Mouse (Mus musculus): ENCODE measurements around the gene Kcnj6. TPM values are rescaled to one million over a fixed set of nuclear protein-coding genes. Genes with fewer than 3 reads are reported as not detected.
A peak's percentile ranks its signal among the peaks of the same experiment; 100 is the strongest.
"Not testable (repeated sequence)": the region's sequence is repeated elsewhere in the genome, so short reads cannot be mapped to it uniquely, and the experiment has no call there.

Gene Kcnj6
- polyA plus RNA-seq, 1 experiment from 2014 or later = 1.5 TPM

DNA sequence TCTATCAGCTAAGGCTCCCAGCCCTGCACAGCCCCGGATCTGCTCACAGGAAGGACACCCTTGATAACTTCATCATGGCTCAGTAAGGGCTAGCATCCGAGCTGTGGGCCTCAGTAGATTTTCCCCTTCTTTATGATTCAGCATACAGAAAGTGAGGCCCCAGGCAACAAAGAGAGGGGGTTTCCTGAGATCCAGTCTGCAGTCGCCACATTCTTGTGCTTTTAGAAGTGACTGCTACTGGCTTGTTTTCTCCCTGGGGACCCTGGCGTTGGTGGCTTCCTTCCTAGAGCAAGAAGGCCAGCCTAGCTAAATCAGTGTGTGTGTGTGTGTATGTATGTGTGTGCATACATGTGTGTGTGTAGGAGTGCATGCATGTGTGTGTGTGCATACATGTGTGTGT lies 152.7 kb downstream of the Kcnj6 start:
- H3K4me1 ChIP-seq (replicated peaks) = 0 out of 2 replicates have a peak, but pooled peaks cover 2% of the 10 kb centered on the region
- no peak overlapping the region for H3K4me2 ChIP-seq
- no peak overlapping the region for H3K27ac ChIP-seq (replicated peaks)
- H3K27me3 ChIP-seq = no peaks in the 10 kb centered on the region
- no peak overlapping the region for H3K4me3 ChIP-seq
- H3K9me3 ChIP-seq = no peaks in the 10 kb centered on the region
- H3K36me3 ChIP-seq = no peaks in the 10 kb centered on the region
- no peak for ATAC-seq (ENCODE audit: low read depth)
- no peak overlapping the region for H3K9ac ChIP-seq
- WGBS = 71% methylated on average over 4 of the region's 4 CpGs

DNA sequence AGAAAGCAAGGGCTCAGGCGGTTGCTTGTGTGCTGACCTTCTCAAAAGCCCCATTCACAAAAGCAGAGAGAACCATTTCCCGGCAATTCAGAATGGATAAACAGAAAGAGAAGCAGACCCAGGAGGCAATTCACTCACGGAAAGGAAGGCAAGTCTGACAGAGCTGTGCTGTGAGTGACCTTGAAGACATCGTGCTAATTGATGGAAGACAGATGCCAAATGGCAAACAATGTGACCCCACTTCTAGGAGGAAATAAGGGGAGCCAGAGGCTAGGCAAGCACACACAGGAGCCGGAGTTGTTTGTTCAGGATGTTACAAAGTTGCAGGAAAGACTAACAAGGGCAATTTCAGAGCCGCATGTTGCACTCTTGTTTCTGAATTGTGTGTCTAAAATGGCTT lies 158.1 kb downstream of the Kcnj6 start:
- Histone ChIP-seq H3K4me2 (no peak overlapping the region), H3K36me3 (no peaks in the 10 kb centered on the region), H3K4me1 (replicated peaks) (0 out of 2 replicates have a peak, but pooled peaks cover 11% of the 10 kb centered on the region), H3K27me3 (no peaks in the 10 kb centered on the region), H3K4me3 (no peak overlapping the region), H3K27ac (replicated peaks) (no peak overlapping the region), H3K9me3 (no peaks in the 10 kb centered on the region), H3K9ac (no peak overlapping the region)
- 46% methylated on average over 6 of the region's 6 CpGs for WGBS
- no peak for ATAC-seq (ENCODE audit: low read depth)

DNA sequence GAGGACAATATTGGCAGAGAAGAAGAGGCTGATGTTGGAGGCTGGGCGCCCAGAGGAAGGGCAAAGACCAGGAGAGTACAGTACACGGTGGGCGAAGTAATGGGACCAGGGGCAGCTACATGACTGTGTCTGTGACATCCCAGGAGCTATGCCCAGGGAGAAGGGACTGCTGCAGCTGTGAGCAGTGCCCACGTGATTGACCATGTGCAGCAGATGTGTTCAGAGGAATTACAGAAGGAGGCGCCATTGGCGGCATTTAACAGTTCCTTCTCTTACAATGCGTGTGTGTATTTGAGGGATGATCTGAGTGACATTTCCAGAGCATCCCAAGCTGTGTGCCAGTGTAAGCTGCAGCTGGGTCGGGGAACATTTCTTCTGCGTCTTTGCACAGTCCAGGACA lies 159.6 kb downstream of the Kcnj6 start:
- Histone ChIP-seq H3K27ac (replicated peaks) (no peak overlapping the region), H3K4me2 (no peak overlapping the region), H3K4me1 (replicated peaks) (0 out of 2 replicates have a peak, but pooled peaks cover 11% of the 10 kb centered on the region), H3K9ac (no peak overlapping the region), H3K9me3 (no peaks in the 10 kb centered on the region), H3K4me3 (no peak overlapping the region), H3K27me3 (no peaks in the 10 kb centered on the region), H3K36me3 (no peaks in the 10 kb centered on the region)
- ATAC-seq (ENCODE audit: low read depth) = no peak
- 84% methylated on average over 9 of the region's 9 CpGs for WGBS

DNA sequence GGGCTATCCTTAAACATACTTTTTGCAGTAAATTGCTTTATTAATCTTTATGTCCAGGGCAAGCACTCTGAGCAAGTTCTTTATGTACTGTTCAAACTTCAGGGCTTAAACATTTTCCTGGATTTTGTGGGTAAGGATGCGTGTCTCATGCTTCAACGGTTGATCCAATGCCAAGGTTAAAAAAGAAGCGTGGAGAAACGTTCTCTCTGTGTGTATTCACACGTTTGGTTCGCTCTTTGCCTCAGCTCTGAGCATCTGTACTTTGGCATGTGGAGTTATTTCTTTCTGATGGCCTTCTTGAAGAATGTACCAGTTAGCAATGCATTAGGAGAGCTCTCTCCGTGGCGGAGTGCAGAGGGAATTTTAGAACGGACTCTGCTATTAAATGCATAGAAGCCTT lies 163.0 kb downstream of the Kcnj6 start:
- H3K36me3 ChIP-seq = no peaks in the 10 kb centered on the region
- H3K4me1 ChIP-seq (replicated peaks) = 0 out of 2 replicates have a peak, but pooled peaks cover 6% of the 10 kb centered on the region
- H3K9me3 ChIP-seq = peaks cover 3% of the 10 kb centered on the region; the same call in 1 of the 2 replicates
- H3K4me2 ChIP-seq = no peak overlapping the region
- H3K27me3 ChIP-seq = no peaks in the 10 kb centered on the region
- ATAC-seq (ENCODE audit: low read depth) = no peak
- no peak overlapping the region for H3K9ac ChIP-seq
- H3K27ac ChIP-seq (replicated peaks) = no peak overlapping the region
- WGBS = 80% methylated on average over 9 of the region's 9 CpGs
- no peak overlapping the region for H3K4me3 ChIP-seq

DNA sequence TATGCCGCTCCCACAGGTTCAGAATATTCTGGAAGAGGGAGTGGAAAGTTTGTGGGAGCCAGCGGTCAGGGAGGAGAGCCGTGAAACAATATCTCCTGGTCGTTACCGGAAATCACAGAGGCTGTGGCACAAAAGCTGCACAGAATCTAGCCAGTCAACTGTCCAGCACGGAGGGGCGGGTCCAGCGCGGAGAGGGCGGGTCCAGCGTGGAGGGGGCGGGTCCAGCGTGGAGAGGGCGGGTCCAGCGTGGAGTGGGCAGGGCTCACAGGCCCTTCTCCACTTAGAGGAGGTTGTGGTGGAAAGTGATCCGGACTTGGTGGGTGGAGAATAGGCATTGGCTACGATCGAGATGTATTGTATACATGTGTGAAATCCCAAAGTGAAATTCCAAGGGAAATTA lies 169.3 kb downstream of the Kcnj6 start:
- no peak for ATAC-seq (ENCODE audit: low read depth)
- Histone ChIP-seq H3K36me3 (no peaks in the 10 kb centered on the region), H3K4me1 (replicated peaks) (peaks cover 6% of the 10 kb centered on the region), H3K27ac (replicated peaks) (no peak overlapping the region), H3K9ac (no peak overlapping the region), H3K4me3 (no peak overlapping the region), H3K9me3 (peaks cover 3% of the 10 kb centered on the region; the same call in 1 of the 2 replicates), H3K27me3 (no peaks in the 10 kb centered on the region), H3K4me2 (no peak overlapping the region)
- 92% methylated on average over 18 of the region's 18 CpGs for WGBS

DNA sequence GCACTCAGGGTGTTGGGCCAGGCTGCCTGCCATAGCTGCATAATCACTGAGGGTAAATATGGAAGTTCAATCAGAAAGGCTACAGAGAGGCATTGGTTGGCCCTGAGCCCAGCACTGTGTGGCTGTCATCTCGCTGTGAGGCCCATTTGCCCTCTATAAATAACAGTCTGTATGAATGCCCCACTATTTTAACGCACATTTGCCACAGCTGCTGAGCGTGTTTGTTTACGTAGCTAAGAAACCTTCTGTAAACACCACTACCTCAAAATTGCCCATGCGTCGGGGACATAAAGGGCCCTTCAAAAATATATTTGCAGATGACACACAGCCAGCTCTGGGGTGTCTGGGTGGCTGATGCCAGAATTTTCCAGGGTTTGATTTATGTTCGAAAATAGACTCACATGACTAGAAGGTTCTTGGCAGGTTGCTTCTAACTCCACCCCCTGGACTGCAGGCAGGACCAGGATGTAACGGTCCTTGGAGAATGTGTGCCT lies 170.4 kb downstream of the Kcnj6 start:
- H3K9me3 ChIP-seq = peaks cover under 1% of the 10 kb centered on the region; the same call in 1 of the 2 replicates
- H3K4me3 ChIP-seq = no peak overlapping the region
- WGBS = 51% methylated on average over 8 of the region's 8 CpGs
- 0 out of 2 replicates have a peak, but pooled peaks have one; percentile 32 for ATAC-seq (ENCODE audit: low read depth)
- no peak overlapping the region for H3K9ac ChIP-seq
- H3K4me2 ChIP-seq = no peak overlapping the region
- H3K27me3 ChIP-seq = no peaks in the 10 kb centered on the region
- H3K36me3 ChIP-seq = no peaks in the 10 kb centered on the region
- H3K27ac ChIP-seq (replicated peaks) = no peak overlapping the region
- H3K4me1 ChIP-seq (replicated peaks) = peaks cover 6% of the 10 kb centered on the region

DNA sequence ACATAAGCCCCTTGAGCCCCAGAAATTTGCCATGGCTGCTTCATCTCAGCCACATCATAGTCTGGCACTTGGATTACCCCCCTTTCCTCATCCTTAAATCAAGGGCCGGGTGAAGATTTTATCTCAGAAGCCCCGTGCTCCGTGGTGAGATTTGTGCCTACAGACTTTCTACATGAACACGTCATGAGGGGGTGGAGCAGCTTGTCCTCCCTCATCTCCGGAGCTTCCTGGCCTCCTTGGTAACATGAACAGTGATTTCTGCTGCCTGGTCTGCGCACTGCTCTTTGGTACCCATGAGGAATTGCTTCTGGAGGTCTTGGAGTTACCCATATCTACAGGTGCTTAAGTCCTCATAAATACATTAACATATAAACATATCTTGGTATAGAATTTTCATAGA lies 172.2 kb downstream of the Kcnj6 start:
- Histone ChIP-seq H3K36me3 (no peaks in the 10 kb centered on the region), H3K27me3 (no peaks in the 10 kb centered on the region), H3K9me3 (no peaks in the 10 kb centered on the region), H3K4me1 (replicated peaks) (peaks cover 6% of the 10 kb centered on the region), H3K27ac (replicated peaks) (no peak overlapping the region), H3K9ac (no peak overlapping the region), H3K4me3 (no peak overlapping the region), H3K4me2 (no peak overlapping the region)
- WGBS = 95% methylated on average over 6 of the region's 6 CpGs
- no peak for ATAC-seq (ENCODE audit: low read depth)

DNA sequence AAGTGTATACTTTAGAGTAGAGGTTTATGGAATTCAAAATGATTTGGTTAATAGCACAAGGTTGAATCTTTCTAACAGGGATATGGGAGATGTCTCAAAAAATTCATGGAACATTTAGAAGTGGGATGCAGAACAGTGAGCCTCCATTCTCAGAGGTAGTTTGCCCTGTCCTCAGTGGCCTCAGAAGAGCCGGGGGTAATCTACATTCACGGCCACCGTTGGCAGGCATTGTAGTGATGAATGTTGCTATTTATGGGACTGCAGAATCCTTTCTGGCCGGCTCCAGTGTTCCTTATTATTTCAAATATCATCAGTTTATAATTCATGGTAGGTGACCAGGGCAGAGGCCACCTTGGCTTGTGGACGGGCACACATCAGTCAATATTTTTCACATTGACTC lies 174.9 kb downstream of the Kcnj6 start:
- Histone ChIP-seq H3K4me1 (replicated peaks) (peaks cover 6% of the 10 kb centered on the region), H3K4me2 (no peak overlapping the region), H3K9me3 (no peaks in the 10 kb centered on the region), H3K27me3 (no peaks in the 10 kb centered on the region), H3K4me3 (no peak overlapping the region), H3K27ac (replicated peaks) (no peak overlapping the region), H3K9ac (no peak overlapping the region), H3K36me3 (no peaks in the 10 kb centered on the region)
- ATAC-seq (ENCODE audit: low read depth) = no peak
- 51% methylated on average over 5 of the region's 5 CpGs for WGBS

DNA sequence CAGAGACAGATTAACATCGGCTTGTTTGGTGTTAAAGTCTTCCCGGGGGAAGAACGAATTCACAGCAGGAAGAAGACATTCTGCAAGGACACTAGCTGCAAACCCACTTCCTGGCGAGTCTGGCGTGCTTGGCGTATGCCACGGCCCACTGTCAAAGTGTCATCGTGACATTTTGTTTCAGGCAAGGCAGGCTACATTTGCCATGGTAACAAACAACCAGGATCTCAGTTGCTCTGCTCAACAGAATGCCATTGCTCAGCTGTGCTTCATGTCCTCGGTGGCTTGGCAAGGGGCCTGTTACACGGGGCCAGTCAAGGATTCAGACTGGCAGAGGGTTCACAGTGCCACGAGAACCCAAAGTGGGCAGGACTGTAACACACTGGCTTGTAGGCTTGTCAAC lies 175.9 kb downstream of the Kcnj6 start:
- Histone ChIP-seq H3K4me3 (no peak overlapping the region), H3K4me1 (replicated peaks) (no peaks in the 10 kb centered on the region), H3K9ac (no peak overlapping the region), H3K4me2 (no peak overlapping the region), H3K9me3 (no peaks in the 10 kb centered on the region), H3K27ac (replicated peaks) (no peak overlapping the region), H3K27me3 (no peaks in the 10 kb centered on the region), H3K36me3 (no peaks in the 10 kb centered on the region)
- WGBS = 84% methylated on average over 11 of the region's 11 CpGs
- no peak for ATAC-seq (ENCODE audit: low read depth)

DNA sequence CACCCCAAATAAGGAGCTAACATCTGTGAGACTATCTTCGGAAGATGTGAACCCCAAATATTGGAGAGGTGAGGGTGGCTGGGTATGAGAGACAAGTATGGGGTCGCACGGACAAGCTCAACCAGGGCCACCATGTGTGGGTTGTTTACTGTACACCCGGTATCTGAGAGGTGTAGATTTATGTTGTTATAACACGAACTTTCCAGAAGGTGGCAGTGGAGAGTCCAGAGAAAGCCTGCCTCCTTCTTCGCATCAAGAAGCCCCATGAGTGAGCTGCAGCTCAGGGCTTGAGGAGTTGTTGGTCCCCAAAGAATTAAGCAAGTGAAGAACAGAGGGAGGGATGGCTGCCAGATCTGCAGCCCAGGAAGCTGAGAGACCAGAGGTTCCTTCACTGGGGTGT lies 181.1 kb downstream of the Kcnj6 start:
- WGBS = 23% methylated on average over 6 of the region's 6 CpGs
- ATAC-seq (ENCODE audit: low read depth) = peak; percentile 43; the same call in 1 of the 2 replicates
- Histone ChIP-seq H3K36me3 (no peaks in the 10 kb centered on the region), H3K9ac (no peak overlapping the region), H3K4me2 (no peak overlapping the region), H3K27ac (replicated peaks) (no peak overlapping the region), H3K4me1 (replicated peaks) (no peaks in the 10 kb centered on the region), H3K9me3 (peaks cover 23% of the 10 kb centered on the region), H3K4me3 (no peak overlapping the region), H3K27me3 (no peaks in the 10 kb centered on the region)

DNA sequence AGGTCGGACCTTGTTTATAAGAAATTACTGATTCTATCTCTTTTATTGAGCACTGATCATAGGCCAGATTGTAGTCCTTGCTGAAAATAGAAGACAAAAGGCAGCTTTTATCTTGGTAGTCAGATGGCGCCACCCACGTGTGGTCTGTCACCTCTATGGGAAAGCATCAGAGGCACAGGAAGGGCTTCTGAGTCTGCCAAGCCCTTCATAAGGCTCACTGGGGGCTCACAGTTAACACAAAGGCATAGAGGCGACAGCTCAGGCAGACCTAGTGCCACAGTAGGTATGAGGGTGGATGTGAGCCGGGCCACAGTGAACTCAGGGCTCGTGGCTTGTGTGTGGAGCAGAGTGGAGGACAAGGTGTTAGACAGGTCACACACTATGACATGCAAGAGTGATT lies 181.6 kb downstream of the Kcnj6 start:
- Histone ChIP-seq H3K36me3 (no peaks in the 10 kb centered on the region), H3K9me3 (peaks cover 24% of the 10 kb centered on the region), H3K9ac (no peak overlapping the region), H3K27ac (replicated peaks) (no peak overlapping the region), H3K27me3 (no peaks in the 10 kb centered on the region), H3K4me2 (no peak overlapping the region), H3K4me3 (no peak overlapping the region), H3K4me1 (replicated peaks) (no peaks in the 10 kb centered on the region)
- WGBS = 90% methylated on average over 6 of the region's 6 CpGs
- ATAC-seq (ENCODE audit: low read depth) = no peak

DNA sequence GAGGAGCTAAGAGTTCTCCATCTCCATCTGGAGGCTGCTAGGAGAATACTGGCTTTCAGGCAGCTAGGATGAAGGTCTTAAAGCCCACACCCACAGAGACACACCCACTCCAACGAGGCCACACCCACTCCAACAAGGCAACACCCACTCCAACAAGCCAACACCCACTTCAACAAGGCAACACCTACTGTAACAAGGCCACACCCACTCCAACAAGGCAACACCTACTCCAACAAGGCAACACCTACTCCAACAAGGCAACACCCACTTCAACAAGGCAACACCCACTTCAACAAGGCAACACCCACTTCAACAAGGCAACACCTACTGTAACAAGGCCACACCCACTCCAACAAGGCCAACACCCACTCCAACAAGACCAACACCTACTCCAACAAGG lies 188.2 kb downstream of the Kcnj6 start:
- H3K27me3 ChIP-seq; H3K27ac ChIP-seq (replicated peaks); H3K4me2 ChIP-seq; H3K9ac ChIP-seq; H3K36me3 ChIP-seq; ATAC-seq (ENCODE audit: low read depth); H3K4me1 ChIP-seq (replicated peaks); H3K4me3 ChIP-seq: not testable (repeated sequence)
- peaks cover 22% of the 10 kb centered on the region for H3K9me3 ChIP-seq
- WGBS = 21% methylated on average over 1 of the region's 1 CpGs

DNA sequence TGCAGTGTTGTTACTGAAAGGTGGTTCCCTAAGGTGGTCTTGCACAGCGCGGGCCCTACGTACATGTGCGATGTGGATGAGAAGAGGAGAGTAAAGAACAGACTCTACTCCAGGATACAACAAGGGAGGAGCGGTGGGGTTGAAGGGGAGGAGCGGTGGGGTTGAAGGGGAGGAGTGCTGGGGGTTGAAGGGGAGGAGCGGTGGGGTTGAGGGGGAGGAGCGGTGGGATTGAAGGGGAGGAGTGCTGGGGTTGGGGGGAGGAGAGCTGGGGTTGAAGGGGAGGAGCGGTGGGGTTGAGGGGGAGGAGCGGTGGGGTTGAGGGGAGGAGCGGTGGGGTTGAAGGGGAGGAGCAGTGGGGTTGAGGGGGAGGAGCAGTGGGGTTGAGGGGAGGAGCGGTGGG lies 199.3 kb downstream of the Kcnj6 start:
- Histone ChIP-seq H3K36me3 (no peaks in the 10 kb centered on the region), H3K4me3 (no peak overlapping the region), H3K9me3 (0 out of 2 replicates have a peak, but pooled peaks cover 3% of the 10 kb centered on the region), H3K9ac (no peak overlapping the region), H3K4me2 (0 out of 2 replicates have a peak overlapping the region, but pooled peaks have one; percentile 18), H3K27me3 (no peaks in the 10 kb centered on the region), H3K27ac (replicated peaks) (no peak overlapping the region), H3K4me1 (replicated peaks) (0 out of 2 replicates have a peak, but pooled peaks cover 4% of the 10 kb centered on the region)
- ATAC-seq (ENCODE audit: low read depth) = no peak
- WGBS = 71% methylated on average over 9 of the region's 12 CpGs
